Mouse (Mus musculus) frontal cortex, adult (tissue): Measurements from ENCODE around the gene Scrn2.

Source experiments
- ATAC-seq: cut with Nextera tagmentation; 2 replicates; pipeline ENCODE4 v1.9.2; 2017; ENCODE audit warnings: mild to moderate bottlenecking, moderate library complexity, mixed read lengths; ENCODE audit not compliant: low TSS enrichment

The Scrn2 gene

GRCm38 (mm10) chr11:97050216-97050943 lies 20.6 kb downstream of the Scrn2 start, which contains the start of gene Osbpl7:
Gene Osbpl7, plus strand, starts transcription at chr11:97050628.
- ATAC-seq = peak; percentile 96

GRCm38 (mm10) chr11:97050944-97051586 lies 21.3 kb downstream of the Scrn2 start:
- no peak for ATAC-seq

GRCm38 (mm10) chr11:97052219-97052646 lies 22.5 kb downstream of the Scrn2 start:
- ATAC-seq = no peak

GRCm38 (mm10) chr11:97063274-97063920 lies 33.7 kb downstream of the Scrn2 start:
- peak; percentile 31; the same call in 1 of the 2 replicates for ATAC-seq

GRCm38 (mm10) chr11:97063921-97064295 lies 34.2 kb downstream of the Scrn2 start:
- no peak for ATAC-seq

GRCm38 (mm10) chr11:97065538-97066295 lies 36.0 kb downstream of the Scrn2 start:
- ATAC-seq = no peak

GRCm38 (mm10) chr11:97066656-97067360 lies 37.1 kb downstream of the Scrn2 start:
- ATAC-seq = no peak

GRCm38 (mm10) chr11:97069333-97069732 lies 39.6 kb downstream of the Scrn2 start:
- ATAC-seq = no peak

- no peak for ATAC-seq
Observed at GRCm38 (mm10) chr11:97069770-97070169, 40.0 kb downstream of the Scrn2 start.

- ATAC-seq = no peak
Observed at GRCm38 (mm10) chr11:97071129-97071528, 41.4 kb downstream of the Scrn2 start.

- ATAC-seq = peak; percentile 69; the same call in 1 of the 2 replicates
Observed at GRCm38 (mm10) chr11:97072533-97072932, 42.8 kb downstream of the Scrn2 start.

- no peak for ATAC-seq
Observed at GRCm38 (mm10) chr11:97074235-97074634, 44.5 kb downstream of the Scrn2 start.

- no peak for ATAC-seq
Observed at GRCm38 (mm10) chr11:97078751-97079150, 49.0 kb downstream of the Scrn2 start.

GRCm38 (mm10) chr11:97080291-97080690 lies 50.6 kb downstream of the Scrn2 start:
- no peak for ATAC-seq

GRCm38 (mm10) chr11:97082977-97083376 lies 53.2 kb downstream of the Scrn2 start:
- peak; percentile 43; the same call in 1 of the 2 replicates for ATAC-seq
